Mouse (Mus musculus): ENCODE data around the gene Irf2bpl. TPM values are rescaled to one million over a fixed set of nuclear protein-coding genes. Genes with fewer than 3 reads are reported as not detected.

Irf2bpl gene
- polyA plus RNA-seq, 2 experiments from 2014 or later = 8.6 to 13.6 TPM

GRCm38 (mm10) chr12:86898448-86898847, 13.8 kb upstream of the Irf2bpl start:
- no peak for ATAC-seq

- no peak for ATAC-seq
These were observed 13.2 kb upstream of the Irf2bpl start for GRCm38 (mm10) chr12:86897769-86898273.

- ATAC-seq = no peak
These were observed 12.4 kb upstream of the Irf2bpl start for GRCm38 (mm10) chr12:86896921-86897512.

GRCm38 (mm10) chr12:86896441-86896890, 11.9 kb upstream of the Irf2bpl start:
- ATAC-seq = no peak

GRCm38 (mm10) chr12:86895703-86896409, 11.3 kb upstream of the Irf2bpl start:
- ATAC-seq = no peak

DNA sequence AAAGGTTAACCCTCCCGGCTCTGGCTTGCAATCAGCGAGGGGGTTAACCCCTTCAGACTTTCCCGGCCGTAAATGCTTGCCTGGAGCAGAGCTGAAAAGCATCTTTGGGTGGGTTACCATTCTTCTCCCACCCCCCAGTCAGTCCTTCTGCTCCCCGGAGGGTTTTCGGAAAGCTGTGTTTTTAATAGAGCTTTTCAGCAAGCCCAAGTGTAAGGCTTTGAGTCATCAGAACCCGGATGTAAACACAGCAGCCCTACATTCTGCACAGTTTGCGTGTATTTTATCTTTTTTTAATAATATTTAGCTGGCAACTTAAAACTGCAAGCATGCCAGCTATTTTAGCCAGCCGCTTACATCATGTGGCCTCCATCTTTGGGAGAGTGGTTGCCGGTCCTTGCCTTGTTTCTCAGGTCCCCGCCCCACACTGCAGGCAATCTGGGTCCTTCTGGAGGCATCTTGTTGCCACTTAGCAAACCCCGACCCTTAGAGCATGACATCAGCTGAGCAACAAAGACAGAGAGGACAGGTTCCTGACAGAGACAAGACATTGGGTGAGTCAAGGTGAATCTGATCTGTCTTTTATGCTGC, 10.3 kb upstream of the Irf2bpl start:
- peak; percentile 5 for ATAC-seq

DNA sequence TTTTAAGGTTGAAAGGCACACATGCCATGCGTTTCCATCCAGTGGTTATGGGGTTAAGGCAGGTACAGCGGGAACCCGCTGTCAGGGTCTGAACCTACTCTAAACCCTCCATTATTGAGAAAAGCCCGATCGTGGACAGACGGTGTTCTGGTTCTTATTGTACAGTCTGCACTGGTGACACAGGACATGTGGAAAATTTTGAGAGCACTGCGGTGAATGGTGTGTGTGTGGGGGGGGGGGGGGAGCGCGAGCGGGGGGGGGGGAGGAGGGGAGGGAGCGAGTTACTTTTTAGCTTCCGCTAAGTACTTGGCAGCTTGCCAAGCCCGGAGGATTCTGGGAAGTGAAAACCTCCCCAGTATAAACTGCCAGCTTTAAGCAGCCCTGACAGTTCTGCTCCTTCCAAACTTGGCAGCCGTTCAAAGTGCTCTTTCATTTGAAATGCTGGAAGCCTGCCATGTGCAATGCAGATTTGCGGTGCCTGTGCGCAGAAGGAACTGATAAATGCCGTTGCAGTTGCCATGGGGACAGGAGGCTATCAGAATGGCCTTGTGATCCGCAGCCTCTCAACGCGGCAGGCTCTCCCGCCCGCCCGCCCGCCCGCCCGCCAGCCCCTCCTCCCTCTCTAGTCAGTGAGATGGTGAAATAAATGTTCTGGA, 9.7 kb upstream of the Irf2bpl start:
- peak; percentile 53 for ATAC-seq

GRCm38 (mm10) chr12:86893326-86894183, 9.0 kb upstream of the Irf2bpl start:
- peak; percentile 0 for ATAC-seq

DNA sequence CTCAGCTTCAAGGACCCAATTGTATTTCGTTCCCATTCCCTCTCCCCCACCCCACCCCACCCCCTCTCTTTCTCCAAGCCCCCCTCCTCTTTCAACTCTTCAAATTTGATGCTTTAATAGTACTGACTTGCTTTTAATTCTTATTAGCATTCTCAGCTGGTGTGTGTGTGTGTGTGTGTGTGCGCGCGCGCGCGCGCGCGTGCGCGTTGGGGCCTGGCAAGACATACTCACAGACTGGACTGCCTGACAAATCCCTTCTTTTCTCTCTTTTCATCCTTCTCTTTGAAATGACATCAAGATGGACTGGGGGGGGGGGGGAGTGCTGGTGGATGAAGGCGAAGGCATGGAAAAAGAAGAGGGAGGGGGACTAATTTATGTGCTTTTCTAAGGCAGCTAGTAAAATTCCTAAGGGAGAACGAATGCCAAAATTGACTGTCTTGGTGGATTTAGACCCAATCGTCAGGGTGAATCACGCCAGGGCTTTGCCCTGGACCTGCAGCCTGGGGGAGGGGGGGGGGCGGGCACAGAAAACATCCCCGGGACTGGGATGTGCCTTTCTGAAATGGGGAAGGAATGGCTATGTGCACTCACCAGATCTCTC, 8.2 kb upstream of the Irf2bpl start:
- ATAC-seq = no peak

DNA sequence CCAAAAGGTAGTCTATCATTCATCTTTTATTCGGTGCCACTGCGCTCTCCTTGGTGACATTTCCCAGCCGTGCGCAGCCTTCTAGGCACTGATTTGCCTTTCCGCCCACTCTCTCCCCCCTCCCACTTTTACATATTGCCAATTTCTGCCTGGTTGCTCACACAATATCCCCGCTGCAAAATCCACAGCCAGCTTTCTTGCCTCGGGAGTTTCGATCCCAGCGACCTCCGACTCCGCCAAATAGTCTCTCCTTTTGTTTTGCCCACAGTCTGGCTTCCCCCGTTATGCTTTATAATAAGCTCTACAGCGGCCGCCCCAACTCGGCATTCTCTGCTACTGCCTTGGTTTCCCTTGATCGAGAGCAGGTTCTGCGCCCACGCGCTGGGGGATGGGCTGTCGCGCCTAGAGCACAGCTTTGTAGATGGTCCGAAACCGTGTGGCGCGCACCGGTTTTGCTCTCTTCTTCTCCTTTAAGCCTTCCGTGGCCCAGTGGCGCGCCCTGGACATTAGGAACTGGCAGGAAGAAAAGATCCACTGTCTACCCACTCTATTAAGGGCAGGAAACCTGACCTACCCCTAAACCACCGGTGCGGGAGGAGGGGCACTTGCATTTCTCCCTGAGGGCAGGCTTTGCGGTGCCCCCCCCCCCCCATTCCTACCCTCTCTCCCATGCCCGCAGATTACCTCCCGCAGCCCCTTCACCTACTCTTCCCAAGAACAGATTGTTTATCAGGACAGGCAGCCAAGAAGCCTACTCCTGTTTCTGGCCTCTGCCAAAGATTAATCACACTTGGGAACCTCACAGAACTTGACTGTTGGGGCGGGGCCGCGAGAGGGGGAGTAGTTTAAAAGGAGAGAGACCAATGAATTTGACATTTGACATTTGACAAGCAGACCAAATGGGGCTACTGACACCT, 7.4 kb upstream of the Irf2bpl start:
- peak; percentile 17 for ATAC-seq

GRCm38 (mm10) chr12:86891454-86891785, 6.8 kb upstream of the Irf2bpl start:
- no peak for ATAC-seq

GRCm38 (mm10) chr12:86890796-86891301, 6.3 kb upstream of the Irf2bpl start:
- no peak for ATAC-seq

DNA sequence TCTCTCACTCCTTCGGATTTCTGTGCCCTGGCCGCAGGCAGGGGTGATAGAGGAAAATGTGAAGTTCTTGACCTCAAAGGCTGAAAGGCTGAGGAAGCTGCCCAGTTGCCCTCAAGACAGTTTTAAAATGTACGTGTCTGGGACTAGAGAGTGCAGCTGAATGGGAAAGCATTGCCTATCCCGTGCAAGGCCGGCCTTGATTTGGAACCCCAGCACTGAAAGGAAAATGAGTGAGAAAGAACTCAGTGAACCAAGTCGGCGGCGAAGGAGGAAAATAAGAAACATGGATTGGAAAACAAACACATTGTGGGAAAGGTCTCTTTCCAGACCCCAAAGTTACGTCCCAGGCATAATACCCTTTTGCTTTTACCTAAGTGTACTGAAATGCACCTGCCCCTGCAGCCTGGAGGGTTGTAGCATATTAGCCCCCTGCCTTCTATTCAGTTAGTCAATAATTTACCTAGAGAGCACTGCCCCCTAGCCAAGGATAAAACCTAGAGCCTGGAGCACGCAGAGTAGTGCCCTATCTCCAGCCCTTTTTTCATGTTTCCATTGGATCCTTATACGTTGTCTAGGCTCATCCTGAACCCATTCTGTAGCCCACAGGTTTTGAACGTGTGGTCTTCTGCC, 5.6 kb upstream of the Irf2bpl start:
- ATAC-seq = no peak

- ATAC-seq = no peak
These were observed 4.6 kb upstream of the Irf2bpl start for GRCm38 (mm10) chr12:86889103-86889644.

DNA sequence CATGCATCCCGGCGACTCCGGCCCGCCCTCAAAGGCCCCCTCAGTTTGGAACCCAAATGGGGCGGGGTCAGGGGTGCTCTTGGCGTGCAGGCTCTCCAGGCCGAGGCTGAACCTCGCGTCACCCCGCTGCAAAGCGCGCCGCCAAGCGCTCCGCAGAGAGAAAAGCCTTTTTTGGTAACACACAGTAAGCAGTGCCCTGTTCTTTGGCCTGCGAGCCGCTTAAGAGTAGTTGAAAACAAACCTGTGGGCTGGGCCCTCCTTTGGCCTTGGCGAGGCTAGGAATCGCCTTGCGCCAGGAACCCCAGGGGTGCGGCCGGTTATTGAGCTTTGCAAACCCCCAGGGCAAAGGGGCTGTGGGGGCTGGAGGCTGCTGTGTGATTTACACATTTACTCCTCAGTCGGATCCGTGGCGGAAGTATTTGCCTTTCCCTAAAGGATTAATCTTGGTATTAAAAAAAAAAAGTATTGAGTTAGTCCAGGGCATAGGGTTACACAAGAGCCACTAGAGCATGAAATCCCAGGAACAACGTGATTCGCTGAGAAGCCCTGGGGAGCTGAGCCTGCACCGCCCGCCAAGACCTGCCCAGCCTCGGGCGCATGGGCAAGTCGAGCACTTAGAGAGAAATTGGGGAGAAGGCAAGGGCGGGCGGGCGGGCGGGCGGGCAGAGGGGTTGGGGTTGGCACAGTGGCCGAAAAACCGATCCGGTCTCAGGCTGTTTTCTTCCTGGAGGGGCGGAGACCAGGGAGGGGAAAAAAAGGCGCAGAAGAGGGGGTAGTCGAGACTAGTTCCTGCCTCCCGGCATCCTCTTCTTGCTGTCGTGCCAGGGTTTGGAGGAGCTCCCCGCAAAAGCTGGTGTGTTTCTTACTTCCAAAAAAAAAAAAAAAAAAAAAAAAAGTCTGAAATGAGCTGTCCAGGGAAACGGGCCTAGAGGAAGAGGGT, 3.8 kb upstream of the Irf2bpl start:
- peak; percentile 15 for ATAC-seq

DNA sequence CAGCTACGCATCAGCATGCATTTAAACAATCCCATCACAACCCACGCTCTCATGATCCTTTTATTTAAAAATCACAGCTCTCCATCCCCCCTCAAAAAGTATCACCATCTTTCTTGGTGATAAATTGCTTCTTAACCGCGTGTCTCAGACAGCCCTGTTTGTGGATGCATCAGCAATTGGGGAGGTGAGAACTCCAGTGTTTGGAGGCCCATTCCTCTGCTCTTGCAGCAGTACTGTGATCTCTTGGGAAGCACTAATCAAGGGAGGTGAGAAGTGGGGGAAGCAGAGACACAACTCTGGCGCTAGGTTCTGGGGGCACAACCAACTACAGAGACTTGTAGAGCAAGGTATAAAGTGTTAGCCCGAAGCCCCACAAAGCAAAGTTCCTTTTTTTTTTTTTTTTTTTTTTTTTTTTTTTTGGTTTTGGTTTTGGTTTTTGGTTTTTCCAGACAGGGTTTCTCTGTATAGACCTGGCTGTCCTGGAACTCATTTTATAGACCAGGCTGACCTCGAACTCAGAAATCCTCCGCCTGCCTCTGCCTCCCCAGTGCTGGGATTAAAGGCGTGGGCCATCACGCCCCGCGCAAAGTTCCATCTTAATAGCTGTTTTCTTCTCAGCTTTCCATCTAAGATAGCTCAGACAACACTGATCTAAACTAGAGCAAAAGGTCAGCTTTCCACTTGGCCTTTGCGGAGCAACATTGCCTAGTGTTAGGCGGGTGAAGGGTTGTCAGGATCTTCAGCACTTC, 3.0 kb upstream of the Irf2bpl start:
- no peak for ATAC-seq

DNA sequence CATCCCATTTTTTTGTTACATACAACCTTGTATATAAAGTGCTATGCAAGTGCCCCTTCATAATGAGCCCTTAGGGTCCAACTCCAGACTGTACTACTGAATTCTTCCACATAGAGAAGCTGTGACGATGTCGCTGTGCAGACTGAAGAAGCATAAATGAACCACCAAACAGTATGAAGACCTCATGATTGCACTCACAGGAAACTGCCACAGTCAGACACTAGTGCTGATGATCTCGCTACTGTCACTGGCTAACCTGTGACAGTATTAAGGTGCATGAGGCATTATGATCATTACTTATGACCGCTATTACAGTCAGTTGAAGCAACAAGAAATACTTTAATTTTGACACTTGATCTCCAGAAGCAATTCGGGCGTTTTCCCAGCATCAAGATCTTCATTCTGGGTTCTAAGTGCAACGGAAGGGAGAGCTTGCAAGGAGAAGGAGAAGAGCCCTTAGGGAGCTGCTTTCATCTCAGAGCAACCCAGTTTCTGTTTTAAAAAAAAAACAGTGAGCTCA, 1.9 kb upstream of the Irf2bpl start:
- no peak for ATAC-seq

- no peak for ATAC-seq
These were observed 1.1 kb upstream of the Irf2bpl start for GRCm38 (mm10) chr12:86885746-86886145.
